Mouse (Mus musculus) right cerebral cortex, postnatal 25 days (tissue): ENCODE data around the gene Ppp2r5c.

Experiments
- DNase-seq: peaks from one replicate; pipeline ENCODE4 v3.0.0; 2022

Gene Ppp2r5c

GRCm38 (mm10) chr12:110563383-110563782 is 116.5 kb downstream of the Ppp2r5c start:
- DNase-seq = no peak

GRCm38 (mm10) chr12:110564848-110565247 is 117.9 kb downstream of the Ppp2r5c start:
- DNase-seq = no peak

GRCm38 (mm10) chr12:110566366-110566765 is 119.4 kb downstream of the Ppp2r5c start:
- DNase-seq = no peak

DNA sequence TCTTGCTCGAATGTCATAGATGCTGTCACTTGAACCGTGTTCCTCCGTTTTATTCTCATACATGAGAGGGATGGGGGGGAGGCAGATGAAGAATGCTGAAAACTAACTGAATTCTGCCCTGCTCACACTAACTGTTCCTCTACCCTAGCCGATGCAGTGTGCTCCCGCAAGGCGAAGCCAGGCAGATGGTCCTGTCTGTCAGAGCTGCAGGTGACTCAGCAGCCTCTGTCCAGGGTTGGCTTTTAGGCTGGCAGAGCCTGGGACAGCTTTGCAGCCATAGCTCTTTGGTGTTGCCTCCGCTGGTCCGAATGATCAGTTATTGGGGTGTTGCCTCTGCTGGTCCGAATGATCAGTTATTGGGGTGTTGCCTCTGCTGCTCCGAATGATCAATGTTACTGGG is 124.1 kb downstream of the Ppp2r5c start:
- DNase-seq = no peak

- no peak for DNase-seq
Measured at GRCm38 (mm10) chr12:110572351-110572750, 125.4 kb downstream of the Ppp2r5c start.

DNA sequence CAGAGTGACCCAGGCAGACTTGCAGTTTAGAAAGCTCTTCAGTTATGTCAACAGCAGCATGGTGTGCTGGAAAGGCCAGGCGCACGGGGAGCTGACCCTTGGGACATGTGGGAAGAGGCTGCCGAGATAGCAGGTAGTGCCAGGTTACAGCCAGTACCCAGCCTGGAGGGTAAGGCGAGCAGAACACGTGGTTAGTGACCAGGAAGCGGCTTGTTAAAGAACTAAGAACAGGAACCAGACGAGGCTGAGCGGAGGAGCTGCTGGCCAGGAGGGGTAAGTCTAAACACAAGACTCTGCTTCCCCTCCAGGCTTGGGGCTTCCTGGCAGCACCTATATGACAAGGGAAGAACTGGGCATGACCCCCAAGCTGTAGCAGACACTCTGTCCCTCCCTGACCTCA is 126.7 kb downstream of the Ppp2r5c start:
- no peak for DNase-seq

DNA sequence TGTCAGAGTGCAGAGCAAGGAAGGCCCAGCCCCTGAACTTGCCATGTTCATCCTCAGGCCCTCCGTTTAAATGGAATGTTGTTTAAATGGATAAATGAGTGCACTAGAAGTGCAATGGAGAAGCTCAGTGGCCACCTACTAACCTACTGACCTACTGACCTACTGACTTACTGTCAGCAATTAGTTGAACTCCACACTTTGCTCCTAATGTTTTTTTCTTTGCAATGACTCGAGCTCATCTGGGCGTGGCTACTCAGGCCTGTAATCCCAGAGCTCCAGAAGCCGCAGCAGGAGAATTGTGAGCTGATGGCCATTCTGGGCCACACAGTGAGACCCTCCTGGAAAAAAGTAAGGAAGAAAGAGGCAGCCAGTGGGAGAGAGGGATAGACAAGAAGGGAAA is 129.0 kb downstream of the Ppp2r5c start:
- no peak for DNase-seq

GRCm38 (mm10) chr12:110578333-110578732 is 131.4 kb downstream of the Ppp2r5c start:
- DNase-seq = no peak

DNA sequence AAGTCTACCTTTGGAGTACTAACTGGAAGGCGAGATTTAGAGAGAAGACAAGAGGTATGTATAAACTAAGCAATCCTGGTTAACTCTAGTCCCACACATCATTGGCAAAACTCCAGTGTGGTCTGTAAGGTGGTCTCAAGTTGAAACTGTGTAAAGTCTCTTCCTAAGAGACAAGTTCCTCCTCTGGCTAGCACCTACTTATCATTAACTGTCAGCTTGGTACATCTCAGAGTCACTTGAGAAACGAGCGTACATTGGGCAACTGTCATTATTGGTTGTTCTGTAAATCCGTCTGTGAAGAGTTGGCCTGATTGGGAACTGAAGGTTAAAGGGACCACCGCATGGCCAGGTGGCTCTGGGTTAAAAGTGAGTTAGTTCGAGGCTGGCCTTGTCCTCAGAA is 141.7 kb downstream of the Ppp2r5c start:
- DNase-seq = no peak

- DNase-seq = no peak
Measured at GRCm38 (mm10) chr12:110590804-110591259, 143.9 kb downstream of the Ppp2r5c start.

DNA sequence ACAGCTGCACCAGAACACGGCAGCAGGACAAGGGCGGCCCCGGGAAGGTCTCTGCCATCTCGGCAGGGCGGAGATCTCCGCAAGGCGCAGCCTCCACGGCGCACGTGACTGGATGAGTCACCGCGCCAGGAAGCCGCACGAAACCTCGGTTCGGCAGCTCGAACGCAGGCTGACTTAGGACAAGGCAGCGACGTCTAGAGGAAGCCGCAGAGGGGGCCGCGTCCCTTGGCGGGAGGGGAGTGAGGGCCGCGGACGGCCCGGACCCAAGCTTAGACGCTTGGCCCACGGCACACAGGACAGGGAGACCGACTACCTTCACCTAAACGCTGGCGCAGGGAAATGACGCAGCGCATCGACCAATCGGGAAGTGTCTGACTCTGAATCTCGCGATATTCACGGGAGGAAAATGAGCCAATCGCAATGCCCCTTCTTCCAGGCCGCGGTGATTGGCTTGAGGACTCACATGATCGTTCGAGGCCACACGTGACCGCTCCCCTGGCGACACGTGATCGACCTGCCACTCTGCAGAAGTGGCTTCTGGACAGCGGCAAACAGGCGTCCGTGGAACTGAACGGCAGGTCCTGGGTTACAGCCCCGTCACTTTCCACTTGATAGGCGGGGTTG is 144.5 kb downstream of the Ppp2r5c start:
- DNase-seq = peak; percentile 99

DNA sequence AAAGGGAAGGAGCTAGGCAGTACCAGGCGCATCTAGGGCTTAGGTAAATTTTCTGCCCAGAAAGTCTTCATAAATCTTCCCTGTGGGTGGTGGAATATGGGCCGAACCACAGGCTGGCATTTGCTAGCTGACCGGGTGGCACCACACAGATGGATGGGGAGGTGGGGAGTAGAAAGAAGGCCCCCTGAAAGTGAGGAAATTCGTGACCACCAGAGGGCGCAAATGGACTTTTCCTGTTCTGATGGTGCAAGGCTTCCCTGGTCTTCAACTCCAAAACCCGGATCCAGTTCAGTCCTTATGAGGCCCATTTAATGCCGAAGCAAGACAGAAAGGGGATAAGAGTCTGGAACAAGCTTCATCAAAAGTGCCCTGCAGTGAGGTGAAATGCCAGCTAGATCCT is 151.6 kb downstream of the Ppp2r5c start:
- peak; percentile 58 for DNase-seq

- DNase-seq = peak; percentile 22
Measured at GRCm38 (mm10) chr12:110599791-110600190, 152.9 kb downstream of the Ppp2r5c start.

- peak; percentile 29 for DNase-seq
Measured at GRCm38 (mm10) chr12:110600225-110600991, 153.5 kb downstream of the Ppp2r5c start.

DNA sequence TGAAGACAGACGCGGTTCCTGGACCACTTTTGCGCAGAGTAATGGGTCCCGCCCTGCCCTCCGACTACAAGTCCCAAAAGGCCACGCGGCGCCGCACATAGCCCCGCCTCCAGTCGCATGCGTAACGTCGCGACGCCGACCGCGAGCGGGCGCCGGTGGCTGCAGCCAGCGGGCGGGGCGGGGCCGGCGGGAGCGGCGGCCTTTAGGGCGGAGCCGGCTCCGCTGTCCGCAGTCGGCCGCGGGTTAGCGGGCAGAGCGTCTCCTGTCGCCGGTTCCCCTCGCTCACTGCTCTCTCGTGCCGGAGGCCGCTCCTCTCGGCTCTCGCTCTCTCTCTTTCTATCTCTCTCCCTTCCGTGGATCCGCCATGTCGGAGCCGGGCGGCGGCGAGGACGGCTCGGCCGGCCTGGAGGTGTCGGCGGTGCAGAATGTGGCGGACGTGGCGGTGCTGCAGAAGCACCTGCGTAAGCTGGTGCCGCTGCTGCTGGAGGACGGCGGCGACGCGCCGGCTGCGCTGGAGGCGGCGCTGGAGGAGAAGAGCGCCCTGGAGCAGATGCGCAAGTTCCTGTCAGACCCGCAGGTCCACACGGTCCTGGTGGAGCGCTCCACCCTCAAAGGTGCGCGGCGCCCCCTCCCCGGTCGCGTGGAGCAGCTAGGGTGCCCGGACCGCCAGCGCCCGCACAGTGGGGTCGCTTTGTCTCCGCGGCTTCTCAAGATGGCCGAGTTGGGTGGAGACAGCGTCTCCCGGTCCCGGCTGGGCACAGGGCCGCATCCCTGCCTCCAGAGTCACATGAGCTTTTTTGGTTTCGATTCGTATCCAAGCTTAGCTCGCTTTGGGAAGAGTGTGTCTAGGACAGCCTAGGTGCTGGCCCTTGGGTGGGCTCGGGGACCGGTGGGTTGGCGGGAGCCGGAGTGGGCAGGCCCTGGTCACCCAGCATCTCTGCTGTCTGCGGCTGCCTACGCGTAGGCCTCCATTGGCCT is 154.6 kb downstream of the Ppp2r5c start, which contains the start of gene Dync1h1:
Dync1h1 (plus strand) TSS at position 212 of the 978 bp plus-strand sequence.
- DNase-seq = peak; percentile 94

DNA sequence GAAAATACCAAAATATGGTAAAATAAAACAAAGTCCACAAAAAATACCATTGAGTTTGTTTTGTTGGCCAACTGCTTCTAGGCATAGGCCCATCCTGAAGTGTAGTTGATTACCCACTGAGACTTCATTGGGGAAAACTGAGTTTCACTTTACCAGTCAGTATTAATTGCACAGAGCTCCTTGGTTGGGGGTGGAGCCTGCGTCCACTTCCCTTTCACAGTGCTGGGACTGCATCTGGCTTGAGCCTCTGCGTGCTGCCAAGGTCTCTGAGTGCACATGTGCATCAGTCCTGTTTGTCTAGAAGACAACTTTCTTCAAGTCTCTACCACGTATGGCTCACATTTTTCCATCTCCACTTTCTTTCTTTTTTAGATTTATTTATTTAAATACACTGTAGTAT is 159.2 kb downstream of the Ppp2r5c start:
- DNase-seq = no peak

DNA sequence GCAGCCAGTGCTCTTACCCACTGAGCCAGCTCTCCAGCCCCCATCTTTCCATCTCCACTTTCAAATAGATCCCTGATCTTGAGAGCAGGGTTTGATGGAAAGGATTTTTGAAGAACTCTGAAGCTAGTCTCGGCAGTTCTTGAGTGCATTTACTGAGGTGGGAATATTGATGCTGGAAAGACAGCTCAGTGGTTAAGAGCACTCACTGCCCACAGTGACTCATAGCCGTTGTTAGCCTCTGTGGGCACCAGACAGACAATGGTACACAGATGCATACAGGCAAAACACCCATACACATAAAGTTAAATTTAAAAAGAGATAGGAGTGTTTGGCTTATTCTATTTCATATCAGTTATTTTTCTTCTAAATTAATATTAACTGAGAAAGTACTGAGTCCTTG is 159.8 kb downstream of the Ppp2r5c start:
- DNase-seq = no peak

DNA sequence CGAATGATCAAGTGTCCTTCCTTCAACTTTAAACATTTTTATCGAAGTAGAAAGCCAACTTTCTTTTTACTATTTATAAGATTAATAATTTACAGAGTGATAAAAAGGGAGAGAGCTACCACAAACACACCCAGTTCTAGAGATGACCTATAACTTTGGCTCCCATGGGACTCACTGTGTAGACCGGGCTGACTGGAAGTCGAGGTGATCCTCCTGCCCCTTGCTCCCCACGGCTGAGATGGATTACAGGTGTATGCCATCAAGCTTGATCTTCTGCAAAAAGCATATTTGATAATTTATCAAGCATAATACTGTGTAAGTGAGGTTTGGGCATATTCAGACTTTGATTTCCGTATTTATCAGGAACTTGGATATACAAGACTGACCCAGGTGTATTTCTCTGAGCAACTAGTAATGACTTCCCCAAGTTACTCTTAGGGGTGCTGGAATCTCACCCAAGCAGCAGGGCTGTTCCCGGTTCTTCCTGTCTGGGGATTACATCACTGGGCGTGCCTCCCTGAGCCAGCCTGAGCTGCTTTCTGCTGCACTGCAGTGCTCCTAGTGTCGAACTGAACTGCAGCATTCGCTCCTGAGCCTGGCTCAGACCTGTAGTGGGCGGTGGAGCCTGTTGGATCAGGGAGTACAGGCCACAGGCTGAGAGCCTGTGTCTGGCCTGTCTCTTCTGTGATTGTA is 161.7 kb downstream of the Ppp2r5c start:
- DNase-seq = peak; percentile 51

GRCm38 (mm10) chr12:110609153-110609497 is 162.2 kb downstream of the Ppp2r5c start:
- no peak for DNase-seq

GRCm38 (mm10) chr12:110610713-110611112 is 163.8 kb downstream of the Ppp2r5c start:
- DNase-seq = no peak

DNA sequence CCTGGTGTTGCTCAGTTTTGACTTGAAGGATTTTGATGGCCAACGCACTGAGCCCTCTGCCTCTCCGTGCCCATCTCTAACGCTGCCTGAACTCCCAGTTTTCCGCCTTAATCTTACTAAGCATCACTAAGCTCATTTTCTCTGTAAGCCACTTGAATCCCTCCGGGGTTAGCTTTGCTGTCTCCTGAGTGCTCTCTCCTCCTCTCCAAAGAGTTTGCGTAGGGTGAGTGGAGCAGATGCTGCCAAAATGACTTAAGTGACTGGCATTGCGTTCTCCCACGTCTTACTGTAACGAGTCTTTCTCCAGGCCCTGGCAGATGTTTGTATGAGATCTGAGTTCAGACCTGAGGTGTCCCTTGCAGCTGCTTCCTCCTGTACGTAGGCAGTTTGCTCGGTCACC is 183.1 kb downstream of the Ppp2r5c start:
- no peak for DNase-seq
